Mouse (Mus musculus) liver, embryonic 14.5 days (tissue): ENCODE measurements at regions not wholly inside any gene's neighbourhood (a gene's known extent, or its start where the extent isn't known, plus 50 kb on each side); places are given as distances from the start of the nearest gene placed in this dataset.

Source experiments
- ATAC-seq: fragments of 200-750 bp; cut with Nextera tagmentation; 2 replicates; pipeline ENCODE4 v1.8.0; 2017; ENCODE audit warnings: moderate number of reproducible peaks, mild to moderate bottlenecking, moderate library complexity; ENCODE audit not compliant: insufficient read depth
- DNase-seq, 3 experiments: peaks; one replicate each; pipeline ENCODE4 v3.0.0-alpha.2; 2012 to 2013; ENCODE audit warnings: low read depth in 3 of 3, low spot score in 3 of 3
- H3K27ac ChIP-seq: fragments of 300-500 bp; sonication (generic); 2 replicates; pipeline ENCODE4 v1.5.1; 2014; ENCODE audit warnings: moderate library complexity, mild to moderate bottlenecking, control low read depth, inconsistent platforms
- H3K27me3 ChIP-seq: fragments of 300-500 bp; sonication (generic); 2 replicates; pipeline ENCODE4 v1.6.1; 2014; ENCODE audit warnings: mild to moderate bottlenecking, low read length, moderate library complexity; ENCODE audit not compliant: control insufficient read depth, insufficient read depth
- H3K36me3 ChIP-seq: fragments of 300-500 bp; sonication (generic); replicated peaks from 2 replicates; pipeline ENCODE4 v1.6.1; 2014; ENCODE audit warnings: low read depth; ENCODE audit not compliant: control insufficient read depth, insufficient read depth
- H3K4me1 ChIP-seq, 2 experiments: fragments of 200-500 bp in 1 of 2; fragments of 300-500 bp in 1 of 2; sonication (generic) in 1 of 2; replicated peaks; 2 replicates each; pipeline ENCODE4 v1.6.1; 2012 to 2014; ENCODE audit warnings: antibody characterized with exemption in 1 of 2, inconsistent platforms in 1 of 2, low read length in 1 of 2; ENCODE audit not compliant: control insufficient read depth in 2 of 2, insufficient read depth in 2 of 2
- H3K4me2 ChIP-seq: fragments of 300-500 bp; sonication (generic); 2 replicates; pipeline ENCODE4 v1.6.1; 2014; ENCODE audit warnings: low read depth, mild to moderate bottlenecking, control low read depth, moderate library complexity
- H3K4me3 ChIP-seq, 2 experiments: fragments of 200-500 bp in 1 of 2; fragments of 300-500 bp in 1 of 2; sonication (generic) in 1 of 2; 2 replicates each; pipeline ENCODE4 v1.5.1; 2012 to 2014; ENCODE audit warnings: low read depth in 2 of 2, low read length in 2 of 2, mild to moderate bottlenecking in 2 of 2, control low read depth in 1 of 2, inconsistent platforms in 1 of 2, moderate library complexity in 1 of 2; ENCODE audit not compliant: insufficient read depth in 1 of 2
- H3K9ac ChIP-seq: fragments of 300-500 bp; sonication (generic); replicated peaks from 2 replicates; pipeline ENCODE4 v1.6.1; 2014; ENCODE audit warnings: mild to moderate bottlenecking, control low read depth, moderate library complexity
- H3K9me3 ChIP-seq: fragments of 300-500 bp; sonication (generic); 2 replicates; pipeline ENCODE4 v1.6.1; 2016; ENCODE audit warnings: low read length, mixed read lengths; ENCODE audit not compliant: control insufficient read depth
- CTCF ChIP-seq: IDR thresholded peaks from 2 replicates; pipeline ENCODE4 v1.5.1; 2016; ENCODE audit warnings: antibody characterized with exemption, low read depth, control low read depth
- EP300 ChIP-seq: IDR thresholded peaks from 2 replicates; pipeline ENCODE4 v1.6.1; 2016; ENCODE audit warnings: antibody characterized with exemption, low read depth
- WGBS: fragments of 180-500 bp; shearing (Covaris S2); extraction: QIAGEN DNeasy Blood & Tissue Kit; methylation state at CpG from one replicate; pipeline ENCODE4 v1.1.7; 2014; ENCODE audit not compliant: insufficient replicate concordance; 5-methylcytosine and 5-hydroxymethylcytosine counted together

GRCm38 (mm10) chr1:169160220-169160619, 371.0 kb downstream of the Nuf2 start:
- DNase-seq (no peak), ATAC-seq (no peak)
- TF ChIP-seq CTCF (no peak), EP300 (no peak)

GRCm38 (mm10) chr1:169159786-169160185, 371.5 kb downstream of the Nuf2 start:
- Histone ChIP-seq H3K27ac (no peak overlapping the region), H3K36me3 (no peaks in the 10 kb centered on the region), H3K27me3 (no peaks in the 10 kb centered on the region), H3K4me2 (no peak overlapping the region), H3K9me3 (no peaks in the 10 kb centered on the region), H3K9ac (no peak overlapping the region), H3K4me3 (no peak overlapping the region), H3K4me1 (no peaks in the 10 kb centered on the region)
- TF ChIP-seq EP300 (no peak), CTCF (no peak)
- DNase-seq = no peak
- ATAC-seq = no peak

More at GRCm38 (mm10) chr1:169160220-169160619, 371.0 kb downstream of the Nuf2 start:
- Histone ChIP-seq H3K4me3 (no peak overlapping the region), H3K9me3 (no peaks in the 10 kb centered on the region), H3K4me1 (no peaks in the 10 kb centered on the region), H3K27ac (no peak overlapping the region), H3K9ac (no peak overlapping the region), H3K4me2 (no peak overlapping the region), H3K27me3 (no peaks in the 10 kb centered on the region), H3K36me3 (no peaks in the 10 kb centered on the region)
- WGBS = 53% methylated on average over 1 of the region's 1 CpGs

GRCm38 (mm10) chr1:169157496-169157895, 373.8 kb downstream of the Nuf2 start:
- TF ChIP-seq EP300 (no peak), CTCF (no peak)
- Histone ChIP-seq H3K4me2 (no peak overlapping the region), H3K27me3 (no peaks in the 10 kb centered on the region), H3K9me3 (no peaks in the 10 kb centered on the region), H3K36me3 (no peaks in the 10 kb centered on the region), H3K4me3 (no peak overlapping the region), H3K9ac (no peak overlapping the region), H3K4me1 (no peaks in the 10 kb centered on the region), H3K27ac (no peak overlapping the region)
- no peak for ATAC-seq
- 66% methylated on average over 3 of the region's 3 CpGs for WGBS
- no peak for DNase-seq

GRCm38 (mm10) chr1:169156875-169157274, 374.4 kb downstream of the Nuf2 start:
- no peak overlapping the region for H3K4me3 ChIP-seq
- H3K27me3 ChIP-seq = no peaks in the 10 kb centered on the region
- no peak overlapping the region for H3K9ac ChIP-seq
- TF ChIP-seq CTCF (no peak), EP300 (no peak)
- H3K9me3 ChIP-seq = no peaks in the 10 kb centered on the region
- no peaks in the 10 kb centered on the region for H3K4me1 ChIP-seq
- 66% methylated on average over 4 of the region's 4 CpGs for WGBS
- no peaks in the 10 kb centered on the region for H3K36me3 ChIP-seq
- H3K27ac ChIP-seq = no peak overlapping the region
- no peak overlapping the region for H3K4me2 ChIP-seq
- DNase-seq (no peak), ATAC-seq (no peak)

GRCm38 (mm10) chr1:169155484-169156459, 375.5 kb downstream of the Nuf2 start:
- no peak overlapping the region for H3K4me2 ChIP-seq
- WGBS = 51% methylated on average over 14 of the region's 14 CpGs

More at GRCm38 (mm10) chr1:169155484-169156459, 375.5 kb downstream of the Nuf2 start:
- TF ChIP-seq CTCF (no peak), EP300 (no peak)
- Histone ChIP-seq H3K9ac (no peak overlapping the region), H3K4me1 (no peaks in the 10 kb centered on the region), H3K27me3 (no peaks in the 10 kb centered on the region), H3K9me3 (no peaks in the 10 kb centered on the region), H3K36me3 (no peaks in the 10 kb centered on the region), H3K27ac (no peak overlapping the region), H3K4me3 (no peak overlapping the region)
- ATAC-seq = no peak
- no peak for DNase-seq
